Mouse (Mus musculus): Measurements from ENCODE around the gene Fut7.

DNA sequence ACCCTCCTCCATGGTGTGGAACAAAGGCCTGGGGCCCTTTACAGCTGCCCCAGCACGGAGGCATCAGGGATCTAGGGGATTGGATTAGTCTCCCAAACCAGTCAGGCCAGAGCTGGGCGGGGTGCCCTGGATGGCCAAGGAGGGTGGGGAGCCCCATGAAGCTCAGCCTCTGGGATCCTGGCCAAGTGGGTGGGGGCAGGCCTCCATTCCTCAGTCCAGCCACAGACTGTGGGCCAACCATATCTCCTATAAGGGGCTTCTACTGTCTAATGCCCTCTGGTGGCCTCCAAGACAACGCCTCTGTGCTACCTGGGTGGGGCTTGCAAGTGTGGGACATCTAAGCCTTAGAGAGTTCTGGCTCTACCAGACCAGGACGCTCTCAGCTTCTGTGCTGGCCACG, 35.8 kb downstream of the Fut7 start:
- no peak; the same call in 1 of the 2 replicates for TF ChIP-seq CTCF (IDR thresholded peaks at IDR 0.05; ENCODE audit: low read depth)
- TF ChIP-seq EP300 (IDR thresholded peaks at IDR 0.05; ENCODE audit: low read depth): no peak
